Mouse (Mus musculus): ENCODE measurements at regions not wholly inside any gene's neighbourhood (a gene's known extent, or its start where the extent isn't known, plus 50 kb on each side); places are given as distances from the start of the nearest gene placed in this dataset.

- no peak for DNase-seq (ENCODE audit: low read depth, low spot score)
Observed at GRCm38 (mm10) chr12:110027345-110027744, 251.5 kb upstream of the Dio3 start.

GRCm38 (mm10) chr12:110027976-110028375, 250.9 kb upstream of the Dio3 start:
- DNase-seq (ENCODE audit: low read depth, low spot score): no peak

- no peak for DNase-seq (ENCODE audit: low read depth, low spot score)
Observed at GRCm38 (mm10) chr12:110028646-110029045, 250.2 kb upstream of the Dio3 start.

GRCm38 (mm10) chr12:110031326-110031725, 247.5 kb upstream of the Dio3 start:
- peak; percentile 47 for DNase-seq (ENCODE audit: low read depth, low spot score)

GRCm38 (mm10) chr12:110035171-110035570, 243.7 kb upstream of the Dio3 start:
- DNase-seq (ENCODE audit: low read depth, low spot score): no peak

- no peak for DNase-seq (ENCODE audit: low read depth, low spot score)
Observed at GRCm38 (mm10) chr12:110040682-110041081, 238.2 kb upstream of the Dio3 start.

- DNase-seq (ENCODE audit: low read depth, low spot score): no peak
Observed at GRCm38 (mm10) chr12:110041782-110042181, 237.1 kb upstream of the Dio3 start.

GRCm38 (mm10) chr12:110044266-110044665, 234.6 kb upstream of the Dio3 start:
- no peak for DNase-seq (ENCODE audit: low read depth, low spot score)

- no peak for DNase-seq (ENCODE audit: low read depth, low spot score)
Observed at GRCm38 (mm10) chr12:110044721-110045120, 234.1 kb upstream of the Dio3 start.

GRCm38 (mm10) chr12:110045770-110046330, 233.0 kb upstream of the Dio3 start:
- DNase-seq (ENCODE audit: low read depth, low spot score): no peak

GRCm38 (mm10) chr12:110046613-110047012, 232.3 kb upstream of the Dio3 start:
- no peak for DNase-seq (ENCODE audit: low read depth, low spot score)

GRCm38 (mm10) chr12:110047466-110048250, 231.2 kb upstream of the Dio3 start:
- DNase-seq (ENCODE audit: low read depth, low spot score): no peak

- DNase-seq (ENCODE audit: low read depth, low spot score): no peak
Observed at GRCm38 (mm10) chr12:110049154-110049736, 229.6 kb upstream of the Dio3 start.

- no peak for DNase-seq (ENCODE audit: low read depth, low spot score)
Observed at GRCm38 (mm10) chr12:110059321-110059720, 219.5 kb upstream of the Dio3 start.

GRCm38 (mm10) chr12:110061961-110062360, 216.9 kb upstream of the Dio3 start:
- no peak for DNase-seq (ENCODE audit: low read depth, low spot score)

- no peak for DNase-seq (ENCODE audit: low read depth, low spot score)
Observed at GRCm38 (mm10) chr12:110063013-110063412, 215.9 kb upstream of the Dio3 start.

- no peak for DNase-seq (ENCODE audit: low read depth, low spot score)
Observed at GRCm38 (mm10) chr12:110066361-110066885, 212.4 kb upstream of the Dio3 start.

- DNase-seq (ENCODE audit: low read depth, low spot score): no peak
Observed at GRCm38 (mm10) chr12:110070506-110070905, 208.4 kb upstream of the Dio3 start.

GRCm38 (mm10) chr12:110071823-110072222, 207.0 kb upstream of the Dio3 start:
- DNase-seq (ENCODE audit: low read depth, low spot score): no peak

- DNase-seq (ENCODE audit: low read depth, low spot score): no peak
Observed at GRCm38 (mm10) chr12:110074921-110075320, 203.9 kb upstream of the Dio3 start.

GRCm38 (mm10) chr12:110077211-110077884, 201.5 kb upstream of the Dio3 start:
- DNase-seq (ENCODE audit: low read depth, low spot score): peak; percentile 24

GRCm38 (mm10) chr12:110078081-110078505, 200.8 kb upstream of the Dio3 start:
- no peak for DNase-seq (ENCODE audit: low read depth, low spot score)
